Mouse (Mus musculus) kidney, adult 9 months (tissue): ENCODE measurements around the gene Cdk13.

Source experiments
- DNase-seq: peaks from one replicate; pipeline ENCODE4 v3.0.0; 2022

Gene Cdk13

DNA sequence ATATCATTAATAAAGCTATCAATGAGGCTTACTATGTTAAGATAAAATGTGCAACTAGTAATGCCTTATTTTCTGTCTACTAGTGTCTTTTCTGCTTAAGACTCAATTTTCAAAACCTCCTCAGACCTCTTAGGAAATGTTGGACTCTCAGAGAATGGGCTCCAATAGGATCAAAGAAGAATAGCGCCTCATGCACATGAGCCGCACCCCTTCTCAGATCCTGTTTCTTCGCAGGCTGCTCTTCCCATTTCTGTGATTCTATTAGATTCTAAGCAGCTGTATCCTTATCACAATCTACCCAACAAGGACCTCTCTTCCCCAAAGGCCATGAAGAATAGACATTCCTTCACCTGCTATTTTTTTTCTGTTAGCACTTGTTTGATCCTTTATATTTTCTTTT lies 76.1 kb downstream of the Cdk13 start:
- DNase-seq: no peak

DNA sequence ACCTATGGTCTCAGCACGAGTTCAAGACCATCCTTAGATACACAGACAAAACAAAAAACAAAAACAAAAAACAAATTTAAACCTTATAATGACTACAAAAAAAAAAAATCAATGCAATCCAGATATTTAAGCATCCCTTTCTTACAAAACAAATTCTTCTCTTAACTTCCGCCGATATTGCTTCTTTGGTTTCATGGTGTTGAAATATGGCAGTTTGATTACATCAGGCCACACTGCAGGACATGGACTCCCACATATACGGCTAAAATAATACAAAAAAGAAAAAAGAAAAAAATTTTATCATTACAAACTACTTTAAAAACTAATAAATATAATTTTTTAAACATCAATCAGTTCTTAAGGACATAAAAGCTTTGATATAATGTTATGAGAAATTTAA lies 77.0 kb downstream of the Cdk13 start:
- DNase-seq: no peak

DNA sequence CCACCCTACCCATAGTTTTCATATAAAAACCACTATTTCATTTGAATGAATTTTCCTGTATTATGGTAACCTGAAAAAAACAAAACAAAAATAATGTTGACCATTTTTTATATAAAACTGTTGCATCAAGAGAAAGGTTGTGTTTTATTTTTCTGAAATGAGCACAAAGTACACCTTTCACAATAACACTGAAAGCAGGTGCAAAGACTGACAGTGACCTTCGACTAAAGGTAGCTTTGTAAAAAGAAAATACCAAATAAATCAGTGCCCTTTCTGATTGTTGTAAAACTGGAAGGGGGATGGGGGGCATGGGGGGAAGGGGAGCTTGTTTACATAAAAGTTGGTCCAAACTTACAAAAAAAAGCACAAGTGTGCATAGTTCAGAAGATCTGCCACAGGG lies 87.5 kb downstream of the Cdk13 start:
- no peak for DNase-seq

DNA sequence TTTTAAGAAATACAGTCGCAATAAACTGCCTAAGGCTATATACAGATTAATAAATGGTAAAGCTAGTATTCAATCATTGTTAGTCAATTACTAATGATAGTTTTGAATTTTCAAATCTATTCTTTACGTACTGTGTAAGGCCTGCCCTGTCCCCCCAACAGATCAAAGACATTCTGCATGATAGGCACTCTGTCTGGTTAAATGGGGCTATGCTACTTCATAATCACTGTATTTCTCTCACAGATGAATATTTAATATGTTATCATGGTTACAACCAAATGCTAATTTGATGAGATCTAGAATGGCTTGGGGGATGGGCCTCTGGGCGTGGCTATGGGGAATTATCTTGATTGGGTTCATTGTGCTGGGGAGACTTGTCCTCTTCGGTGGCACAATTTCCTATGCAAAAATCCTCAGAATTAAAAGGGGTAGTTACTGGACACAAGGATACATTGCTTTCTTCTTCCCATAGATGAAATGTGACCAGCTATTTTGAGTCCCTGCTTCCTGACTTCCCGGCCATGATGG lies 96.0 kb downstream of the Cdk13 start:
- DNase-seq: no peak

DNA sequence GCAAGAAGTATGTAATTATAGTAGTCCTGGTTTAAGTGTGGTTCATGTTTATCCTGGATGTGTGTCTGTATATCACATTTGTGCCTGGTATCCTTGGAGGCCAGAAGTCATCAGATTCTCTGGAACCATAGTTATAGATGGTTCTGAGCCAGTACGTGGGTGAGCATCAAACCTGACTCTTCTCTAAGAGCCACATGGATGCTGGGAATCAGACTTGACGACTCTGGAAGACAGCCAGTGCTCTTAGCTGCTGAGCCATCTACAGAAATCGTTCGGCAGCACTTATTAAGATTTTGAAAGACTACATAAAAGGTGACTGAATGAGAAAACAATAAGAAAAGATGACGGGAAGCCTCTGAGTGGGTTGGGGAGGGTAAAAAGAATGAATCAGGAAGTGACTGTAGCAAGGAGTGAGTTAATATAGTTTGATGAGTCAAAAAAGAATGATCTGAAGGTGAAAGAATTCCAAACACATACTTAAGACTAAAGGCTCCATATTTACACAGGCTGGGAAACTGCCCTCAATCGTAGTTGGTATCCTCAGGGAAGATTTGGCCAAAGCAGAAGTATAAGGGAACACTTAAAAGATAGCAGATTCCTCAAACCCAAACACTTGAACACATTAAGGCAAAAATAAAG lies 99.6 kb downstream of the Cdk13 start:
- no peak for DNase-seq

DNA sequence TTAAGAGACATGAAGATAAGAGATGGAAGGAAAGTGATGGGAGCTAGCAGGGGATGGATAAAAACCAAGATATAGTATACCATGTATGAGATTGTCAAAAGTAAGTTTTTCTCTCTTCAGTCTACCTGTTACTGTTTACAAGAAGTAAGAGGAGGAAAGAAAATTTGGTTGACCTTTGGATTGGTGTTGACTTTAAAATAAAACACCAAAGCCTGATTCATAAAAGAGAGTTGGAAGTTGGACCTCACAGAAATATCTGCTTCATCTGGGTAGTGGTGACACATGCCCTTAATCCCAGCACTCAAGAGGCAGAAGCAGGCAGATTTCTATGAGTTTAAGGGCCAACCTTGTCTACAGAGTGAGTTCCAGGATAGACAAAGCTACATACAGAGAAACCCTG lies 102.6 kb downstream of the Cdk13 start:
- DNase-seq: peak; percentile 55

DNA sequence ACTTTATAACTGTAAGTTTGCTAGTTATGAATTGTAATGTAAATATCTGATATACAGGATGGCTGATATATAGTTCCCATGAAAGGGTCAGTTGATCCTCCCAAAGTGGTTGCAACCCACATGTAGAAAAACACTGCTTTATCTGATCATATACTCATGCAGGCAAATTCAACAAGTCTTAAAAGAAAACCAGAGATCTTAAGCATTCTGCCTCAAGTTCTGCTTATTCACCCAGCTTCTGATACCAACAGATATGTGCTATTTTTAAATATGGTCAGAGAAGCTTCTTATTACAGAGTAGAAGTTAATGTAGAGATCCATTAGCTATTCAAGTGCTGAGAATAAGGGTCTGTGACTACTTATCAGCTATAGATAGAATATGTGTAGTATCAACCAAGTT lies 103.6 kb downstream of the Cdk13 start:
- no peak for DNase-seq

DNA sequence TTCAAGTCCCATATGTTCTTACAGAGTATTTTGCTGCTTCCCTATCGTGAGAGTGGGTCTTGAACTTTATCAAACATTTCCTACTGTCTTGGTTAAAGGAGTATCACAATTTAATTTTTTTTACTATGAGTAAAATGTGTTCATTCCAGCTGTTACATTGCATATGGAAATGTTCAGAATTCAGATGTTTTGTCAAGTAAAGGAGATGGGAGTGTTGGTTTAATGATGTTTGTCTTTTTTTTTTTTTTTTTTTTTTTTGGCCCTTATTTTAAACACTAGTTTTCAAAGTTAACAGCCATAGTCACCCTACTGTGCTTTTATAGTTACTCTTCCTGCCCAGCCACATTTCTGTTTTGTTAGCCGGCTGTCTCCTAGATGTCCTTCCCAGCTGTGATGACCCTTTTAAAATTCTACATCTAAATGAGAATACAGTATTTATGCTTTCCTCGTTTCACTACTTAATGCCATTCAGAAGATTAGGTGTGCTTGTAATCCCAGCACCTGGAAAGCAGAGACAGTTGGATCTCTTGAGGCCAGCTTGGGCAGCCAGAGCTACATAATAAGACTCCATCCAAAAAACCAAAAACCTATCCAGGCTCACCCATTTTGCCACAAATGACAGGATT lies 104.7 kb downstream of the Cdk13 start:
- no peak for DNase-seq

DNA sequence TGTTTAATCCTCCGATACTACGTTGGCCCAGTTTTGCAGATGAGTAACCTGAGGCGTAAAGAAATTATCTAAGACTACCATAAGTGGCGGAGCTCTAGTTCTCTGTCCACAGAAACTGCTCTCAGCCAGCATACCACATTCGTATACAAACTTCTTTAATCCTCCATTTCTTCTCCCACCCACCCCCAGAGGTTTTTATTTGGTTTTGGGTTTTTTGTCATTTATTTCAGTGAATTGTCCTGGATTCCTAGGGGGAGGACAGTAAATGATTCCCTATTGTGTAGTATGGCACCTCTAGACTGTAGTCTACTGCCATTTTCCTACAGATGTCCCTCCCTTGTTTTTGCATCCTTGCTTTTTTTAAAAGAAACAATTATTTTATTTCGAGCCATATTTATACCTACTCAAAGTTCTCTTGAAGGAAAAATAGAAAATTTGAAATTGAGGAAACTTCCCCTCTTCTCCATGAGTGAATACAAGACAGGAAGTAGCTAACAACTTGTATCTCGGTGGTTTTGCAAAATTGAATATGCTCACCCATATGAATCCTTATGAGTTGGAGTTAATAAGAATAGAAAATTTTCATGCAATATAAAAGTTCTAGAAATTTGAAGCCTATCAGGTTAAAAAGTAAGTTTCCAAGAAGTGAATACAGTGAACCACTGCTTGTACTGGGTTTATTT lies 108.9 kb downstream of the Cdk13 start:
- no peak for DNase-seq

DNA sequence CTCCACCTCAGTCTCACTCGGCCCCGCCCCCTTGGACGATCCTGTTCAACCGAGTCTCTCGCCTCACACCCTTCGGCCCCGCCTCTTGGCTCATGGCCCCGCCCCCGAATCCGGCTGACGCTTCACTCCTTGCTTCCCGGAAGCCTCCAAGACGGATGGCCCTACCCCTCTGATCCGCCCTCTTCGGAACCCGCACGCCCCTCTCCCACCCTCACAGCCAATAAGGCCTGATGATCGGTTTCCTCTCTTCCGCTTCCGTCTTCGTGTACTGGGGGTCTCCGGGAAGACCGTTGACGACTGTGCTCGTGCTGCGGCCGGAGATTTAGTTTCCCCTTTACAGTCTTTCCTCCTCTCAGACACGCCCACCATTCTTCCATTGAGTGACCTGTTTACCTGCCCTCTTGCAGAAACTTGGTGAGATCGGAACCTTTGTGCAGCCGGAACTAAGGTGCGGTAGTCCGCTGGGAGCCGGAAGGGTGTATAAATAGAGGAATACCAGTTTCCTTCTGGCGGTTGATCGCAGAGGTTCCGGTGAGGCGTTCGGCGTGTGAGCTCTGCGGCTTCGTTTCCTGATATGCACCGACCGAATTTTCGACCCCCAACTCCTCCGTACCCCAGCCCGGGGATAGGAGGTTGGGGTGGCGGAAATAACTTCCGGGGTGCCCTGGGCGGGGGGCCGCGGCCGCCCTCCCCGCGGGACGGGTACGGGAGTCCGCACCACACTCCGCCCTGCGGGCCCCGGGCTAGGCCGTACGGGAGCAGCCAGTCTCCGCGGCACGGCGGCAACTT lies 109.8 kb downstream of the Cdk13 start, which contains the start of the genes Mplkip and Sugct:
Gene Mplkip, plus strand, starts transcription at position 282 of the 789 bp plus-strand sequence.
Gene Sugct, minus strand, starts transcription at position 643 of the 789 bp plus-strand sequence.
- peak; percentile 100 for DNase-seq

DNA sequence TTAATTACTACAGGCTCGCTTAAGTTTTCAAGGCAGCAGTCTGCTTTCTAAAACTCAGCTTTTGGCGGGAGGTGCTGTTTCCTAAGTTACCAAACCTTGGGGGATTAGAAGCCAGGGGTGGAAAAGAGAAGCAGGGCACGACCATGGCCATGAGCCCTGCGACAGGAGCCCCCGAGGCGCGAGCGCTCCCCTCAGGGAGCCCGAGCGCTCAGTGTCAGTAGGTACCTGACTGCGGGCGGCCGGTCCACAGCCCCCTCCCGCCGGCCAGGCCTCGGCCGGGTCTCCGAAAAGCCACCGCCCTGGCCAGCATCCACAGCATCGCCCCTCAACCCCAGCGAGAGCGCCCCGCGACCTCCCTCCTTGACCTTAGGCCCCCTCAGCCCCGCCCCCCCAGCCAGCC lies 110.5 kb downstream of the Cdk13 start:
- DNase-seq: no peak

DNA sequence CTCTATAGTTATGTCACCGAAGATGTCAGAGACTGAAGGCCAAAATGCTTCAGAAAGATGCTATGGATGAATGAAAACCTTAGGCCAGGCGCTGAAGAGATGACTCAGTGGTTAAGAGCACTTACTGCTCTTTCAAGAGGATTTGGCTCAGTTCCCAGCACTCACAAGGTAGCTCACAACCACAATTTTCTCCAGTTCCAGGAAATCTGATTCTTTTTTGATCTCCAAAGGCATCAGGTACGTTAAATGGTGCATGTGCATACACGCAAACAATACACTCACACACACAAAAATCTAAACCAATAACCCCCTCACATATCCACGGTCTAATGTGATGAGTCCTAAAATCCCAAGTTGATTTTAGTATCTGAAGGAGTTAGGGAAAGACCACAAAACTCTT lies 111.1 kb downstream of the Cdk13 start:
- peak; percentile 57 for DNase-seq

DNA sequence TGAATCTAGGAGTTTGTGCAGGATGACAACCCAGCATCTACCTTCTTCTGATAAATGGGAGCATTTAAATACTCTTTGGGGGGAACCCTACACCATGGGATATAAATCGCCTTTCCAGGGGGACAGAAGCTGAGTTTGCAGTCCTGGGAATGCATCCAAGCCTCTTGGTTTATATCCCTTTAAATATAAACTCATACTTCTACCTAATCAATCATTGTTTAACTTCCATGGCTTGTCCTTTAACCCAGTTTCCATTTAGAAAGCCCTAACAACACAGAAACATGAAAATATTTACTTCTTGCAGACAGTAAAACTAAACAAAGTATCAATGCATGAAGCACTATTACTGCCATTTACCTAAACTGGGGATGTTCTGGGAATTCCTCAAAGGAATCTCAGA lies 113.5 kb downstream of the Cdk13 start:
- DNase-seq: peak; percentile 73

DNA sequence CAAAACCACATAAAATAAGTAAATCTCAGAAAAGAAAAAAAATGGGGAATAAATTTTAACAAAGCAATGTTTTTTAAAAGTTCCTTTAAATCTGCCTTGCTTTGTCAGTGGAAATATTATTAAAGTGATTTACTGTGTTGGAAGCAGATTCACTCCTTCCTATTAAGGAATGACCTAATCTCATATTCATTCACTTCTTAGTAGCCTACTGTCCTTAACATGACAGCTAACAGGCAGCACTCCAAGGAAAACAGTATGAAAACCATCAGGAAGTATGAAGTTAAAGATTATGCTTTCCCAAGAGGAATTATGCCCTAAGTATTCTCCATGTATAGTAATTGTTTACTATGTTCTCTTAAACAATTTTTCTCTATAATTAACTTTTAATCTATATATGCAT lies 114.2 kb downstream of the Cdk13 start:
- DNase-seq: peak; percentile 38

DNA sequence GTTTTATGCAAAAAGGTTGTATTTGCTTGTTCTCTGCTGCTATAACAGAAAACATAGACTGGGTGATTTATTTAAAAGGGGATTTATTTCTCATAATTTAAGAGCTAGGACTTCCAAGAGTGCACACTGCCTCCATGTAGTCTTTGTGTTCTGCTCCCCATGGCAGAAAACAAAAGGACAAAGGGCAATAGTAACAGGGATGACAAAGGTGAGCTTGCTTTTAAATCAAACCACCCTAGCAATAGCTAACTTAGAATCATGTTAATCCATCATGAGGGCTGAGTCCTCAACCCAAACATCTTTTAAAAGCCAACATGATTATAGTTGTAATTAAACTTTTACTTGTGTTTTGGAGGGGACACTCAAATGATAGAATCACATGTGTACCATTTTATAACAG lies 115.4 kb downstream of the Cdk13 start:
- peak; percentile 79 for DNase-seq

DNA sequence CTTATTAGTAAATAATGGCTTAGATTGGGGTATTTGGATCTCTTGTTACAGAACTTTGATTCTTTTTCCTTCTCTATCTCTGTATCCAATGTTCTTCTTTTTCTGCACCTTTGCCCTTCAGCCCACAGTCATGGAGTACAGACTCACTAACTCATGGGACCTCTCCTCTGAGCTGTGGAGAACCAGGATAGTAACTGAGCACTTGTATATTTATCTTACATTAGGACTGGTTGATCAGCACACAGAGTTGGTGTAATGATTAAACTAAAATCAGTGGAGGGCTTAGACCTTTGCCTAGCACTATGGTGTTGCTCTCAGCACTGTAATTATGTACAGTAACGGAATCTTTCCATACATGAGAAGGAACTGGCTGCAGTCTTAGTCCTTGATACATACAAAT lies 133.8 kb downstream of the Cdk13 start:
- peak; percentile 69 for DNase-seq

DNA sequence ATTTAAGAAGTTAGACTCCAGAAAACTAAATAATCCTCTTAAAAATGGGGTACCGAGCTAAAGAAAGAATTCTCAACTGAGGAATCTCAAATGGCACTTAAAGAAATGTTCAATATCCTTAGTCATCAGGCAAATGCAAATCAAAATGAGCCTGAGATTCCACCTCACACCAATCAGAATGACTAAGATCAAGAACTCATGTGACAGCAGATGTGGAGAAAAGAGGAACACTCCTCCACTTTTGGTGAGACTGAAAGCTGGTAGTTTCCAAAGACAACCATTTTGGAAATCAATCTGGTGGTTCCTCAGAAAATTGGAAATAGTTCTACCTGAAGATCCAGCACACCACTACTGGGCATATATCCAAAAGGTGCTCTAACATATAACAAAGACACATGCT lies 137.5 kb downstream of the Cdk13 start:
- DNase-seq: no peak
